Mouse (Mus musculus): ENCODE results near the gene Ift140. TPM values are rescaled to one million over a fixed set of nuclear protein-coding genes. Genes with fewer than 3 reads are reported as not detected.

Ift140 gene
- 10 to 100 TPM in 23 of 26 experiments, 1 to 10 TPM in 3; 3.5 to 54.1 (median 32.1) TPM for total RNA-seq (2018; cell fraction: chromatin; rRNA removed)
- total RNA-seq (2018; cell fraction: cytosol; rRNA removed) = 1 to 10 TPM; 4.3 to 9.7 (median 6.7) TPM
- total RNA-seq (2018; cell fraction: nucleus; rRNA removed) = 10 to 100 TPM in 19 of 26 experiments, 1 to 10 TPM in 7; 3.2 to 28.9 (median 12.6) TPM
- polyA plus RNA-seq (2018) = 5.9 to 8.6 TPM (median 6.8 TPM) in 3 replicates

DNA sequence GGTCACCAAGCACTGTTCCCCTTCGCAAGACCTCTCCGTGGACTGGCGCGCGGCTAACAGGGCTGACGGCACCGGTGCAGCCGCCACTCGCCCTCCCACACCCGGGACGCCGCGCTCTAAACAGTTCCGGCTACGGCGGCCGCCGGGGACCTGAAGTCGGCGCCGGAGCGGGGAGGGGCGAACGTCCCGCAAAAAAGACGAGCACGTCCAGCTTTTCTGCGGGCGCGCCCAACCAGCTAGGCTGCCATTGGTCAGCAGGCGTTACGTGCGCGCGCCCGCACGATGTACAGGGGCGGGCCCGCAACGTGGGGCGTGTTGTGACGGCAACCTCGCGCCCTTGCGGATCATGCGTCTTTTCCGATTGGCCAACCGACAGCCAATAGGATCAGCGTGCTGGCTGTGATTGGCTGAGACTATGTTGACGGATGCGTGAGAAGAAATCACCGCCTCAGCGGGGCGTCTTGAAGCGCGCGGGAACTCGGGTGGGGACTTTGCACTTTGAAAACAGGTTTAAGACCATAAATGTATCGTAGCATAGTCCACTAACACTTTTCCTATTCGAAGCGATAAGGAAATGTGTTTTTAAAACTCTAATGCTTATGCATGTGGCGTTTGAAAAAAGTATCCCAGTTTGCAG lies at the start of gene Ift140, which contains the start of gene Cramp1l:
Ift140 (plus strand) TSS at position 431 of the 637 bp plus-strand sequence.
Cramp1l (minus strand) TSS at position 134 of the 637 bp plus-strand sequence.
- peaks cover 43% of the 10 kb centered on the region for H3K79me2 ChIP-seq (ENCODE audit: inconsistent target)
- WGBS (ENCODE audit: missing documents) = under 1% methylated on average over 50 of the region's 62 CpGs
- H3K27ac ChIP-seq = peak within 1 kb of the TSS; percentile 58
- H3K4me3 ChIP-seq (ENCODE audit: inconsistent target) = peak within 1 kb of the TSS; percentile 87
- H3K36me3 ChIP-seq (ENCODE audit: inconsistent target) = 0 out of 2 replicates have a peak, but pooled peaks cover 4% of the 10 kb centered on the region

DNA sequence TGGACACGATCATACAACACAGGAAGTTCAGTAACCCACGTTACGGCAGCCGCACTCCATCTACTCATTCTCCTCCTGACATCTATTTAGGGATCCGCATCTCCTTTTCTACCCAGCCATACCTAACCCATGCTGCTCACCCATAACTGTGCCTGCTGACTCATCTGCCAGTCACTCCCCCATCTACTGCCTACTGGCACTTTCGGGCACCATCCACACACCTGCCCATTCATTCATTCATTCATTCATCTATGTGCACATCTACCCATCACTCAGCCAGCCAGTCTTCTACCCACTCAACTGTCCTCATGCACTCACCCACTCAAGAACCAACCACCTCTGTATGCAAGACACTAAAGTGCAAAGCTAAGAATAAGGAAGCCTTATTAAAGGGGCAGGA lies 28.7 kb upstream of the Ift140 start:
- WGBS (ENCODE audit: missing documents) = 95% methylated on average over 6 of the region's 6 CpGs
- H3K27ac ChIP-seq = no peak overlapping the region
- no peak overlapping the region for H3K4me3 ChIP-seq (ENCODE audit: inconsistent target)
- H3K36me3 ChIP-seq (ENCODE audit: inconsistent target) = peaks cover 98% of the 10 kb centered on the region
- no peaks in the 10 kb centered on the region for H3K79me2 ChIP-seq (ENCODE audit: inconsistent target)

DNA sequence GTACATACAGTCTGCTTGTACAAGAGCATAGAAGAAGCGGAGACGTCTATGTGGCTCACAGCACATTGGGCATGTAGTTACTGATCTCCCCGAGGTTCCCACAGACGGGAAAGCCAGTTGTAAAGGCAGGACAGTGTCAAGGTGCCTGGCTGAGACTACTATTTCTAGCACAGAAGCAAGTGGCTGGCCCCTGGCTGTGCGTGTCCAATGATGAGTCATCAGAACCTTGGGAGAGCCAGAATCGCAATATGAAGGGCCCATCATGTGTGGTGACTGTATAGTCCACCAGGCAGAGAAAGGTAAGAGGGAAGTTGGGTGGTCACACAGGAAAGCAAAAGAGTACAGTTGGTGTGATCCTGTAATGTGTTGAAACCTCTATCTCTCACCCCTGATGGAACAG lies 21.2 kb upstream of the Ift140 start:
- Histone ChIP-seq H3K27ac (no peak overlapping the region), H3K79me2 (ENCODE audit: inconsistent target) (peaks cover 3% of the 10 kb centered on the region; the same call in 1 of the 2 replicates), H3K4me3 (ENCODE audit: inconsistent target) (no peak overlapping the region), H3K36me3 (ENCODE audit: inconsistent target) (peaks cover 92% of the 10 kb centered on the region)
- WGBS (ENCODE audit: missing documents) = 92% methylated on average over 6 of the region's 6 CpGs

DNA sequence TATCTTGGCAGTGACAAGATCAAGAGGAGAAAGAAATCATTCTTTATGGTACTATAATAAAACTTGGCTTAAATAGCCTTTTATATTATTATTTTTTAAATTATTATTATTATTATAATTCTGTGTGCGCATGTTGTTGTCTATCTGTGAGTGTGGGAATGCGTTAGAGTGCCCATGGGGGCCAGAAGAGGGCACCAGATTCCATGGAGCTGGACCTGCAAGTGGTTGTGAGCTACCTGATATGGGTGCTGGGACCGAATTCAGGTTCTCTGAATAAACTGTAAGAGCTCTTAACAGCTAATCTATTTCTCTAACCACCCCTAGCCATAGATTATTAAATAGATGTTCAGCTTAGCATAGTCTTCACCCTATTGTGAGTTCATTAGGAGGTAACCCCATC lies 10.8 kb upstream of the Ift140 start:
- H3K36me3 ChIP-seq (ENCODE audit: inconsistent target) = peaks cover 21% of the 10 kb centered on the region; the same call in 1 of the 2 replicates
- WGBS (ENCODE audit: missing documents) = 94% methylated on average over 3 of the region's 3 CpGs

GRCm38 (mm10) chr17:25007480-25007879 lies 8.4 kb upstream of the Ift140 start:
- peaks cover 17% of the 10 kb centered on the region; the same call in 1 of the 2 replicates for H3K36me3 ChIP-seq (ENCODE audit: inconsistent target)
- H3K27ac ChIP-seq = no peak overlapping the region
- no peak overlapping the region for H3K4me3 ChIP-seq (ENCODE audit: inconsistent target)
- H3K79me2 ChIP-seq (ENCODE audit: inconsistent target) = peaks cover 99% of the 10 kb centered on the region

More for the DNA sequence above, 10.8 kb upstream of the Ift140 start:
- Histone ChIP-seq H3K4me3 (ENCODE audit: inconsistent target) (no peak overlapping the region), H3K27ac (no peak overlapping the region), H3K79me2 (ENCODE audit: inconsistent target) (peaks cover 83% of the 10 kb centered on the region)

GRCm38 (mm10) chr17:25013606-25014501 lies 2.0 kb upstream of the Ift140 start:
- Histone ChIP-seq H3K36me3 (ENCODE audit: inconsistent target) (0 out of 2 replicates have a peak, but pooled peaks cover 4% of the 10 kb centered on the region), H3K79me2 (ENCODE audit: inconsistent target) (peaks cover 63% of the 10 kb centered on the region), H3K27ac (peak overlapping the region; percentile 43; the same call in 1 of the 2 replicates), H3K4me3 (ENCODE audit: inconsistent target) (peak overlapping the region; percentile 82)
- WGBS (ENCODE audit: missing documents) = under 1% methylated on average over 79 of the region's 81 CpGs

GRCm38 (mm10) chr17:25014841-25015570 lies 879 bp upstream of the Ift140 start:
- peak overlapping the region; percentile 82 for H3K4me3 ChIP-seq (ENCODE audit: inconsistent target)
- peaks cover 51% of the 10 kb centered on the region for H3K79me2 ChIP-seq (ENCODE audit: inconsistent target)
- 2% methylated on average over 25 of the region's 39 CpGs for WGBS (ENCODE audit: missing documents)
- H3K36me3 ChIP-seq (ENCODE audit: inconsistent target) = 0 out of 2 replicates have a peak, but pooled peaks cover 4% of the 10 kb centered on the region
- H3K27ac ChIP-seq = peak overlapping the region; percentile 43

DNA sequence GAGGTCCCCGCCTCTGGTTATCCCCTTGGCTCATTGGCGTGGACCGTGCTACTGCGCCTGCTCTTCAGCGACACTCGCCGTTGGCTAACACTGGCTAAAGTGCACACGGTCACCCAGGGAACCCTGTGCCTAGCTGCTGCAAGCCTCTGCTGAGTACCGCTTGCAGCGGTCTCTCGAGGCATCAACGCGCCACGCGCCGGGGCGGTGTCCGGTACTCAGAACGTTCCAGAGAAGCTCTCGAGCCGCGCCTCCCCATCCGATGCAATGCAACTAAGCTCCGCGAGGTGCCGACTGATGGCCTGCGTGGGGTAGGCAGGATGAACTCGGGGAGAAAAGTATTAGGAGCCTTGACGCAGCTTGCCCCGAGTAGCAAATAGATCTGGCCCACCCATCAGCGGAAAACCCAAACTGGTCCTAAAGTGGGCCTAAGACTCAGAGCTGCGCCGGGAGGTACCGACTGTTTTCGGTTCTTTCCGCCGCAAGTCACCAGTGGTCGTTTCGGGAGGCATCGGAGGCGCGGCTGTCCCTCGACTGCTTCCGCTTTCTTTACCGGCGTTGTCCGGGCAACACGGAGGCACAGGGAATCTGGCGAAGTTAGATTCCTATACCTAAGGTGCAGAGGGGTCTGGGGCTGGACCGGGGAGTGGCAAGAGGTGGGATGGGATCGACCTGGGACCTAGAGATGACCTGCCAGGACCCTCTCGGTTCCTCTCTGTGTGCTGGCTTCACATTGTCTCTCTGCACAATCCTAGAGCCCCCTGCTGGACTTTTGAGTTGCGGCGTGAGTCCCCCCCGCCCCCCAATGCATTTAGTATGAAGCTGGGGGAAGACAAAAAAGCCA lies 627 bp downstream of the Ift140 start:
- 1% methylated on average over 55 of the region's 55 CpGs for WGBS (ENCODE audit: missing documents)
- 0 out of 2 replicates have a peak, but pooled peaks cover under 1% of the 10 kb centered on the region for H3K36me3 ChIP-seq (ENCODE audit: inconsistent target)
- H3K4me3 ChIP-seq (ENCODE audit: inconsistent target) = peak overlapping the region; percentile 87
- H3K27ac ChIP-seq = peak overlapping the region; percentile 58
- H3K79me2 ChIP-seq (ENCODE audit: inconsistent target) = peaks cover 36% of the 10 kb centered on the region

DNA sequence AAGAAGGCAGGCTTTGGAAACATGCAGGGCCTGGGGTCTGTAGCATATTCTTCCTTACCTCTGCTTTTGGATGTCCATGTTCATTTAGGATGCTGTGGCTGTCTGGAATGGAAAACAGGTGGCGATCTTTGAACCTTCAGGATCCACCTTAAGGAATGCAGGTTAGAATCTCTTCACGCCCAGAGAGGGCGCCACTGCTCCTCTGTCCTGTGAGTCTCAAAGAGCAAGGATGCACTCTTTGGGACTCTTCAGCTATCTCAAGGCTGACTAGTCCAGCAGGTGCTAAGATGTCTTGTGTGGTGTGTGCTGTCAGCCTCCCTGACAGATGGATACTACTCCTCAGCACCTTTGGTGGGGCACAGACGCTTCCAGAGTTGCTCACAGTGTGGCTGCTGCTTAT lies 20.3 kb downstream of the Ift140 start:
- H3K36me3 ChIP-seq (ENCODE audit: inconsistent target) = peaks cover 6% of the 10 kb centered on the region; the same call in 1 of the 2 replicates

DNA sequence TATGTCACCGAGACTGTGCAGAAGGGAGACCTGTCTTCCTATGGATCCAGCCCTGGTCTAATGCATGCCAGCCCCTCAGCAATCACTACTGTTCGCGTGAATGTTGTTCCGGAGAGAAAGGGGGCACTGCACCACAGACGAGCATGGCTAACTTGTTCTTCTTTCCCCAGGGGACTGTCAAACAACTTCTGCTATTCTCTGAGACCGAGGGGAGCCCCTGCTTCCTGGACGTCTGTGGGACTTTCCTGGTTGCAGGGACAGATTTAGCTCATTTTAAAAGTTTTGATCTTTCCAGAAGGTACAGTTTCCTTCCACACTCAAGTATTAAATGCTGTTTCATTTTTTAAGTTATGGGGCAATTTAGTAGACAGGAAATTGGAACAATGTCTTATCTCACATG lies 29.0 kb downstream of the Ift140 start:
- H3K27ac ChIP-seq = no peak overlapping the region
- no peaks in the 10 kb centered on the region for H3K79me2 ChIP-seq (ENCODE audit: inconsistent target)
- no peaks in the 10 kb centered on the region for H3K36me3 ChIP-seq (ENCODE audit: inconsistent target)
- WGBS (ENCODE audit: missing documents) = 20% methylated on average over 7 of the region's 7 CpGs
- no peak overlapping the region for H3K4me3 ChIP-seq (ENCODE audit: inconsistent target)

More for the DNA sequence above, 20.3 kb downstream of the Ift140 start:
- 94% methylated on average over 4 of the region's 4 CpGs for WGBS (ENCODE audit: missing documents)
- Histone ChIP-seq H3K4me3 (ENCODE audit: inconsistent target) (no peak overlapping the region), H3K79me2 (ENCODE audit: inconsistent target) (no peaks in the 10 kb centered on the region), H3K27ac (no peak overlapping the region)

GRCm38 (mm10) chr17:25045281-25045680 lies 29.4 kb downstream of the Ift140 start:
- Histone ChIP-seq H3K36me3 (ENCODE audit: inconsistent target) (no peaks in the 10 kb centered on the region), H3K79me2 (ENCODE audit: inconsistent target) (no peaks in the 10 kb centered on the region), H3K4me3 (ENCODE audit: inconsistent target) (no peak overlapping the region), H3K27ac (no peak overlapping the region)
- 80% methylated on average over 4 of the region's 4 CpGs for WGBS (ENCODE audit: missing documents)

DNA sequence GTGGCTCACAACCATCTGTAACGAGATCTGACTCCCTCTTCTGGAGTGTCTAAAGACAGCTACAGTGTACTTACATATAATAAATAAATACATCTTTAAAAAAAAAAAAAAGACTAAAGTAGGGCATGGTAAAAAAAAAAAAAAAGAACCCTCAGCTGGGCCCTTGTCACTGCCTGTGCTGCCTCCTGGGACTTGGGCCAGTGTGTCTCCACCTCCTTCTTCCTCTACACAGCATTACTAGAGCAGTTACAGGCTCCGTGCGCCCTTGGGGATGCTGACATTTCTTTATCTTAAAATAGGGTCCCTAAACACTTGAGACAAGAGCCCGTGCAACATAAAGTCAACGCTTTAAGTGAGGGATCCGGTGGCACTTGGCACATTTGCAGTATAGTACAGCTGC lies 31.3 kb downstream of the Ift140 start:
- no peak overlapping the region for H3K27ac ChIP-seq
- no peaks in the 10 kb centered on the region for H3K79me2 ChIP-seq (ENCODE audit: inconsistent target)
- H3K4me3 ChIP-seq (ENCODE audit: inconsistent target) = no peak overlapping the region
- 84% methylated on average over 5 of the region's 6 CpGs for WGBS (ENCODE audit: missing documents)
- H3K36me3 ChIP-seq (ENCODE audit: inconsistent target) = no peaks in the 10 kb centered on the region

- WGBS (ENCODE audit: missing documents) = 88% methylated on average over 9 of the region's 9 CpGs
- Histone ChIP-seq H3K79me2 (ENCODE audit: inconsistent target) (no peaks in the 10 kb centered on the region), H3K36me3 (ENCODE audit: inconsistent target) (no peaks in the 10 kb centered on the region), H3K4me3 (ENCODE audit: inconsistent target) (no peak overlapping the region), H3K27ac (no peak overlapping the region)
Observed at GRCm38 (mm10) chr17:25053274-25053673, 37.4 kb downstream of the Ift140 start.
